Mouse (Mus musculus): ENCODE data around the gene C87414.
"Not testable (repeated sequence)": the region's sequence is repeated elsewhere in the genome, so short reads cannot be mapped to it uniquely, and the experiment has no call there.

The C87414 gene

GRCm38 (mm10) chr5:93671451-93671850, at the start of gene C87414:
TSS of gene C87414 (minus strand) at chr5:93671551.
- not testable (repeated sequence) for DNase-seq (ENCODE audit: low spot score in 2 of 2)

GRCm38 (mm10) chr5:93684661-93685060, 13.3 kb upstream of the C87414 start:
- not testable (repeated sequence) for DNase-seq (ENCODE audit: low spot score in 2 of 2)

Measured in frontal cortex, postnatal 14 days (tissue).